Mouse (Mus musculus) heart, embryonic 12.5 days (tissue): Measurements from ENCODE around the gene Ins2. TPM values are rescaled to one million over a fixed set of nuclear protein-coding genes. Genes with fewer than 3 reads are reported as not detected.

Experiments
- ATAC-seq: fragments of 200-750 bp; cut with Nextera tagmentation; 2 replicates; pipeline ENCODE4 v1.8.0; 2017; ENCODE audit warnings: moderate TSS enrichment, moderate library complexity; ENCODE audit not compliant: insufficient number of reproducible peaks, low FRiP score
- H3K27ac ChIP-seq: fragments of 300-500 bp; sonication (generic); 2 replicates; pipeline ENCODE4 v1.5.1; 2016; ENCODE audit warnings: mild to moderate bottlenecking, moderate library complexity; ENCODE audit not compliant: poor library complexity, severe bottlenecking
- H3K27me3 ChIP-seq: fragments of 300-500 bp; sonication (generic); replicated peaks from 2 replicates; pipeline ENCODE4 v1.6.1; 2016; ENCODE audit warnings: mild to moderate bottlenecking, moderate library complexity
- H3K36me3 ChIP-seq: fragments of 300-500 bp; sonication (generic); 2 replicates; pipeline ENCODE4 v1.6.1; 2016; ENCODE audit warnings: mild to moderate bottlenecking, moderate library complexity
- H3K4me1 ChIP-seq: fragments of 300-500 bp; sonication (generic); replicated peaks from 2 replicates; pipeline ENCODE4 v1.6.1; 2016; ENCODE audit warnings: mild to moderate bottlenecking
- H3K4me2 ChIP-seq: fragments of 300-500 bp; sonication (generic); 2 replicates; pipeline ENCODE4 v1.6.1; 2016; ENCODE audit warnings: mild to moderate bottlenecking, moderate library complexity
- H3K4me3 ChIP-seq: fragments of 300-500 bp; sonication (generic); 2 replicates; pipeline ENCODE4 v1.5.1; 2016; ENCODE audit warnings: mild to moderate bottlenecking
- H3K9ac ChIP-seq: fragments of 300-500 bp; sonication (generic); 2 replicates; pipeline ENCODE4 v1.6.1; 2016; ENCODE audit warnings: mild to moderate bottlenecking, moderate library complexity
- H3K9me3 ChIP-seq: fragments of 300-500 bp; sonication (generic); replicated peaks from 2 replicates; pipeline ENCODE4 v1.6.1; 2016; ENCODE audit warnings: mild to moderate bottlenecking, moderate library complexity
- WGBS: fragments of 180-500 bp; shearing (Covaris S2); methylation state at CpG from one replicate; pipeline ENCODE4 v1.1.7; 2016; 5-methylcytosine and 5-hydroxymethylcytosine counted together
- polyA plus RNA-seq: library from polyadenylated mRNA; unstranded; fragments of >200 nt; fragmentation: Nextera tagmentation; extraction: Ambion mirVana; gene quantifications from 2 replicates; pipeline ENCODE4 v1.2.1, GENCODE M21; 2016

The Ins2 gene
- polyA plus RNA-seq, 1 experiment from 2014 or later = not detected

DNA sequence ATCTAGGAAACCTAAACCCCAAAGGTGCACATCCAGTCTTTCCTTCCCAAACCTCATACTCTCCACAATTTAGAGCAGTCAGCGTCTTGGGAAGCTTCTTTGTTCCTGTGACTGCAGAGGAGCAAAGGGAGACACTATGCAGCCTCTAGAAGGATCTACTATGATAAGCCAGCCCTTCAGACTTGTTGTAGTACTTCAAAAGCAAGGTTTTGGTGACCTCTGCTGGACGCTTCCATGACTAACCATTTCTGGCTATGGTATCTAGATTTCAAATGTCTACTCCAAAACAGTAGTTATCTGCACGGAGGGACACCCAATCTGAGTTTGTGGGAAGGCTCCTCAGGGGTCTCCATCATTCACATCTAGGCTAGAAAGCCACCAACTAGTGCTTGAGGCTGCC, 67.5 kb downstream of the Ins2 start:
- Histone ChIP-seq H3K27me3 (no peaks in the 10 kb centered on the region), H3K9me3 (peaks cover 12% of the 10 kb centered on the region), H3K4me2 (no peak overlapping the region), H3K27ac (no peak overlapping the region), H3K9ac (no peak overlapping the region), H3K36me3 (no peaks in the 10 kb centered on the region), H3K4me3 (no peak overlapping the region), H3K4me1 (0 out of 2 replicates have a peak, but pooled peaks cover 3% of the 10 kb centered on the region)
- ATAC-seq = 0 out of 2 replicates have a peak, but pooled peaks have one; percentile 53
- 7% methylated on average over 3 of the region's 3 CpGs for WGBS

DNA sequence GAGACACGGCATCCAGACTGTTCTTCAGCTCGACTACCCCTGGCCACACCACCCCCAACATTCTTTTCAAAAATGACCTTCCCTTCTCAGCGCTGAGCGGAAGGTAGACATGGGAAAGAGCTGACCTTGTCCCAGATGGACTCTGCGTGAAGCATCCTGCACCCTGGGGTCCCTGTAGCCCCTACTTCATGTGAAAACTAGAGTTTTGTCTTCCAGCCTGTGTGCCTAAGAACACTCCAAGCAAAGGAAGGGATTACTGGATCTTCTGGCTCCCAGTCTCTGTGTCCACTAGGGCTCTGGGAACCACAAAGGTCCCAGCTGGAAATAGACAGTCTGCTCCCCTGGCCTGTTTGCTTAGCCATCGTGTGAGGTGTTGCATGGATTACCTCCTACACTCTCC, 68.0 kb downstream of the Ins2 start:
- Histone ChIP-seq H3K9ac (no peak overlapping the region), H3K4me1 (0 out of 2 replicates have a peak, but pooled peaks cover 3% of the 10 kb centered on the region), H3K27me3 (no peaks in the 10 kb centered on the region), H3K36me3 (no peaks in the 10 kb centered on the region), H3K4me2 (no peak overlapping the region), H3K9me3 (peaks cover 16% of the 10 kb centered on the region), H3K4me3 (no peak overlapping the region), H3K27ac (no peak overlapping the region)
- ATAC-seq = no peak
- 60% methylated on average over 6 of the region's 6 CpGs for WGBS

DNA sequence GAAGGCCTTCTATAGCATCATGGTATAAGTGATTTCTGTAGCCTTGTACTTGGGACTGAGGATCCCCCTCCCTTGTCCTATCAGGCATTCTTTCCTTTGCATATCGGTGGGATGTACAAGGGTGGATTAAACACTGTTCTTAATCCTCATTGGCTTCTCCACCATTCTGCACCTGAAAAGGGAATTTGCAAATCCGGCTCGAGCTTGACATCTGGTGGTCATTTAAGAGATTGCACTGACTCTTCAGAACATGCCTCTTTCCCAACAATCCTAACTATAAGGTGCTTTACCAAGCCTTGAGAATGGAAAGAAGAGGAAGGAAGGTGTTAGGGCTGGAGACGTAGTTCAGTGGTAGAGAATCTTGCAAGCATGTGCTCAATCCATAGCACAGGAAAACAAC, 71.1 kb downstream of the Ins2 start:
- H3K9ac ChIP-seq = no peak overlapping the region
- H3K27me3 ChIP-seq = no peaks in the 10 kb centered on the region
- H3K9me3 ChIP-seq = peaks cover 37% of the 10 kb centered on the region
- WGBS = 22% methylated on average over 4 of the region's 4 CpGs
- no peak overlapping the region for H3K27ac ChIP-seq
- H3K4me3 ChIP-seq = no peak overlapping the region
- peaks cover 17% of the 10 kb centered on the region for H3K36me3 ChIP-seq
- 0 out of 2 replicates have a peak, but pooled peaks cover 3% of the 10 kb centered on the region for H3K4me1 ChIP-seq
- no peak overlapping the region for H3K4me2 ChIP-seq
- no peak for ATAC-seq

DNA sequence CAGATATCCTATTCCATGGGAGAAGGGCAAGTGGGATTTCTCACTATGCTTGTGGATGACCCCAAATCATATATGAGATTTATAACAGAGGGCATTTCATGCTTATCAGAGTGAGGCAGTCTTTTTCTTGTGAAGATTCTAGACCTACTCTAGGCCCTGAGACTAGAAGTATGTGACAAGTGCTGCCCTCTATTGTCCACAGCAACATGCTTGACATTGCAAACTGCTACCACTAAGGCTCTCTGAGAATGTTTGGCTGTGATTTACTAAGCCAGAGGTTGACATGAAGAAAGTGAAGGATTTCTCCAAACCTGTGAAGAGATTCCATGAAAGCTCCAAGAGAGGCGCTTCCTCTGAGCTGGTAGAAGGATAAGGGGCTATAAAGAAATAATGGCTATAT, 72.1 kb downstream of the Ins2 start:
- Histone ChIP-seq H3K36me3 (peaks cover 26% of the 10 kb centered on the region), H3K9me3 (peaks cover 37% of the 10 kb centered on the region), H3K4me3 (no peak overlapping the region), H3K4me2 (no peak overlapping the region), H3K27me3 (peaks cover 8% of the 10 kb centered on the region), H3K4me1 (0 out of 2 replicates have a peak, but pooled peaks cover 3% of the 10 kb centered on the region), H3K27ac (no peak overlapping the region), H3K9ac (no peak overlapping the region)
- WGBS = 88% methylated on average over 1 of the region's 1 CpGs
- no peak for ATAC-seq

DNA sequence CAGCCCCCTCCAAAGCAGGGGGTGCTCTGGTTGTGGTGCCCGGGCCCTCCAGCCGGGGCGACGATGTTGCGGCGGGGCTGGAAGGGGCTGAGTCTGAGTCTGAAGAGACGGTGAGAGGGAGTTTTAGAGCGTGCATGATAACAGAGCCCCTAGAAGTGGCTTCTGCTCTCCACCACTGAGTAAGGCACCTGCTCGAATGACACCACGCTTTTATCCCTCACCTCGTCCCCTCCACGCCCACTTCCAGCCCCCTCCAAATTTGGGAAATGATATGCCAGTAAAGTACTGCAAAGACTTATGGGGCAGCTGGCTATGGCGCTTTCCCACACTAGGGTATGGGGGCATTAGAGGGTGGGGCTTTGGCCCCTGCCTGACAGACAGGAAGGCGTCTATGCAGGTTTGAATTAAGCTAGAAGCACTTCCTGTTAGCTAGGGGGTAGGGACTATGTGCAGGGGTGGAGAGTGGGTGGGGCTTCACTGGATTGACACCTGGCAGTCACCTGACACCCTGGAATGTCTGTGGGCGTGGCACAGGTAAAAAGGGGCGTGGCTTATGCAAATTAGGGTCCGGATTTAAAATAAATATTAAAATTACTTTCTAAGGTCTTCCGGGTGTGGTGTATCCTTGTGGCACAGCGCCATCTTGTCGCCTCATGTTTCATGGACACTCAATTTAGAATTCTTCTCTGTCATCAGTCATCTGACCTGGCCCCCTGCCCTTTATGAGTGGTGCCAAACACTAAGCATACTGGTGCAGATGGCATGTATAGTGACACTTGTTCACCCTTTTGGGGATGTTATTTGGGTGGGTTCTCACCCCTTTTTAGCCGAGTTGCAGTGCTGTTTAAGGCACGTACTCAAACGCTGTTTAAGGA, 73.2 kb downstream of the Ins2 start, which contains the start of gene Gm49394:
TSS of gene Gm49394 (minus strand) at position 192 of the 875 bp plus-strand sequence.
- WGBS = 79% methylated on average over 23 of the region's 23 CpGs
- no peak within 1 kb of the TSS for H3K4me3 ChIP-seq

GRCm38 (mm10) chr7:142668328-142668727, 74.9 kb downstream of the Ins2 start:
- no peak overlapping the region for H3K4me2 ChIP-seq
- peaks cover 37% of the 10 kb centered on the region for H3K9me3 ChIP-seq
- ATAC-seq = no peak
- 83% methylated on average over 1 of the region's 1 CpGs for WGBS
- H3K4me1 ChIP-seq = peaks cover 7% of the 10 kb centered on the region; the same call in 1 of the 2 replicates
- peaks cover 29% of the 10 kb centered on the region for H3K36me3 ChIP-seq
- no peak overlapping the region for H3K9ac ChIP-seq
- H3K27ac ChIP-seq = no peak overlapping the region
- peaks cover 25% of the 10 kb centered on the region for H3K27me3 ChIP-seq
- no peak overlapping the region for H3K4me3 ChIP-seq

More for the DNA sequence above, 73.2 kb downstream of the Ins2 start, which contains the start of gene Gm49394:
- H3K27me3 ChIP-seq = peaks cover 19% of the 10 kb centered on the region
- no peak within 1 kb of the TSS for H3K4me2 ChIP-seq
- peaks cover 29% of the 10 kb centered on the region for H3K36me3 ChIP-seq
- H3K9ac ChIP-seq = no peak within 1 kb of the TSS
- ATAC-seq = peak; percentile 43; the same call in 1 of the 2 replicates
- peaks cover 37% of the 10 kb centered on the region for H3K9me3 ChIP-seq
- H3K4me1 ChIP-seq = 0 out of 2 replicates have a peak, but pooled peaks cover under 1% of the 10 kb centered on the region
- H3K27ac ChIP-seq = no peak within 1 kb of the TSS

DNA sequence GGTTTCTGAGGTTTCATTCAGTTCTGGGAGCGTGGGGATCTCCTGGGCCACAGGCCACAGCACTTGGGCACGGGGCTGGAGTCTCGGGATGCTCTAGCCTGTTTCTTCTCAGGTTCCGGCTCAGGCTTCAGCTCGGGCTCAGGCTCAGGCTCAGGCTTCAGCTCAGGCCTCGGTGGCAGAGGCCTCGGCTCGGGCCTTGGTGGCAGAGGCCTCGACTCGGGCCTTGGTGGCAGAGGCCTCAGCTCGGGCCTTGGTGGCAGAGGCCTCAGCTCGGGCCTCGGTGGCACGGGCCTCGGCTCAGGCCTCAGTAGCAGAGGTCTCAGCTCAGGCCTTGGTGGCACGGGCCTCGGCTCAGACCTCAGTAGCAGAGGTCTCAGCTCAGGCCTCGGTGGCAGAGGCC, 75.7 kb downstream of the Ins2 start:
- 87% methylated on average over 18 of the region's 18 CpGs for WGBS
- no peak overlapping the region for H3K4me2 ChIP-seq
- peaks cover 29% of the 10 kb centered on the region for H3K36me3 ChIP-seq
- ATAC-seq = no peak
- no peak overlapping the region for H3K4me3 ChIP-seq
- peaks cover 37% of the 10 kb centered on the region for H3K9me3 ChIP-seq
- H3K4me1 ChIP-seq = peaks cover 7% of the 10 kb centered on the region; the same call in 1 of the 2 replicates
- H3K27me3 ChIP-seq = peaks cover 25% of the 10 kb centered on the region
- H3K9ac ChIP-seq = no peak overlapping the region
- no peak overlapping the region for H3K27ac ChIP-seq

DNA sequence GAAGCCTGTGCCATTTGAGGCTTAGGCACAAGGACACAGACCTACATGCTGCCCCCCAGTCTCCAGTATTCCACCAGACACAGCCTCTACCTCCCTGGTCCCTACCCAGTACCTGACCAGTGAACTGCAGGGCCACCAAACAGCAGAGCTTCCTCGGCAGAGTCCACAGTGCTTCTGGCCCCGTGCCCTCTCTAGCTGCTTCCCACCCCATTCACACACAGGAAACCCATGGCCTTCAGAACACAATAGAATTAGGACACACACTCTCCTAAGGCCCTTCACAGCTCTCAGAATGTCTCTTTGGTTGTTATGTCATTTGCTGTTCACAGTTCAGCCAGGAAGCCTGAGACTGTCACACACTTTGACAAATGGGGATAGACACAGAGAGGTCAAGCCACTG, 76.5 kb downstream of the Ins2 start, which contains the start of gene Igf2:
TSS of gene Igf2 (minus strand) at position 158 of the 400 bp plus-strand sequence.
- ATAC-seq = no peak
- WGBS = 60% methylated on average over 2 of the region's 2 CpGs
- Histone ChIP-seq H3K27ac (peak within 1 kb of the TSS; percentile 11; the same call in 1 of the 2 replicates), H3K9ac (no peak within 1 kb of the TSS), H3K4me1 (peaks cover 7% of the 10 kb centered on the region; the same call in 1 of the 2 replicates), H3K36me3 (peaks cover 29% of the 10 kb centered on the region), H3K9me3 (peaks cover 32% of the 10 kb centered on the region), H3K4me3 (0 out of 2 replicates have a peak within 1 kb of the TSS, but pooled peaks have one; percentile 50), H3K27me3 (peaks cover 28% of the 10 kb centered on the region), H3K4me2 (0 out of 2 replicates have a peak within 1 kb of the TSS, but pooled peaks have one; percentile 80)

DNA sequence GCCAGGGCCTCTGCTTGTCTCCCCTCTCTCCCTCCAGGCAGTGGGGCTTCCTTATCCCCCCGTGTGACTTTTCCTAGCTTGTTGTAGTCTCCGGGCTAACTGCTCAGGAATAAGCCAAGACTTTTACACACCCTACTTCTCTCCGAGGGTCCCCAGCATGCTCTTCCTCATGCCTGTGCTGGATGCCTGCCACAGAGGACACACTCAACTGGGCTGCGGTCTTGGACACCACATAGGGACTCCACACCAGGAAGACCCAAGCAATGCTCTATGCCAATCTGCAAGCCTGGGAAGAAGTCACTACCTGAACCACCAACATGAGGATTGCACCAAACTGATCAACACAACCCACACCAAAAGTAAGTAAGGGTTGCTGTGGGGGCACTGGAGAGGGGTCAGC, 77.1 kb downstream of the Ins2 start:
- H3K4me1 ChIP-seq = peaks cover 7% of the 10 kb centered on the region; the same call in 1 of the 2 replicates
- peaks cover 29% of the 10 kb centered on the region for H3K27me3 ChIP-seq
- 69% methylated on average over 4 of the region's 4 CpGs for WGBS
- no peak overlapping the region for H3K4me3 ChIP-seq
- peaks cover 29% of the 10 kb centered on the region for H3K36me3 ChIP-seq
- H3K9me3 ChIP-seq = peaks cover 27% of the 10 kb centered on the region
- no peak overlapping the region for H3K27ac ChIP-seq
- H3K9ac ChIP-seq = no peak overlapping the region
- H3K4me2 ChIP-seq = 0 out of 2 replicates have a peak overlapping the region, but pooled peaks have one; percentile 80
- no peak for ATAC-seq

GRCm38 (mm10) chr7:142665364-142665763, 77.8 kb downstream of the Ins2 start:
- Histone ChIP-seq H3K4me3 (peak overlapping the region; percentile 50; the same call in 1 of the 2 replicates), H3K9ac (no peak overlapping the region), H3K36me3 (peaks cover 29% of the 10 kb centered on the region), H3K4me2 (peak overlapping the region; percentile 80), H3K9me3 (peaks cover 23% of the 10 kb centered on the region), H3K27ac (peak overlapping the region; percentile 11; the same call in 1 of the 2 replicates), H3K4me1 (peaks cover 7% of the 10 kb centered on the region; the same call in 1 of the 2 replicates), H3K27me3 (peaks cover 36% of the 10 kb centered on the region)
- no peak for ATAC-seq
- 40% methylated on average over 5 of the region's 5 CpGs for WGBS

GRCm38 (mm10) chr7:142664465-142665029, 78.6 kb downstream of the Ins2 start:
- peaks cover 10% of the 10 kb centered on the region for H3K4me1 ChIP-seq
- peaks cover 15% of the 10 kb centered on the region for H3K9me3 ChIP-seq
- peaks cover 29% of the 10 kb centered on the region for H3K36me3 ChIP-seq
- WGBS = 6% methylated on average over 9 of the region's 9 CpGs
- H3K27ac ChIP-seq = peak overlapping the region; percentile 83
- no peak; the same call in 1 of the 2 replicates for ATAC-seq
- peak overlapping the region; percentile 80 for H3K4me2 ChIP-seq
- H3K27me3 ChIP-seq = peaks cover 43% of the 10 kb centered on the region
- H3K4me3 ChIP-seq = peak overlapping the region; percentile 50
- peak overlapping the region; percentile 83 for H3K9ac ChIP-seq
